Mouse (Mus musculus) E14TG2a.4 (cell line): ENCODE results near the gene Irs1.

Experiments
- CTCF ChIP-seq: conservative IDR thresholded peaks from 2 replicates; pipeline ENCODE4 v1.5.1; 2014; ENCODE audit warnings: low read length
- POU5F1 ChIP-seq: IDR thresholded peaks from 2 replicates; pipeline ENCODE4 v1.6.1; 2014; ENCODE audit warnings: low read length, borderline replicate concordance

DNA sequence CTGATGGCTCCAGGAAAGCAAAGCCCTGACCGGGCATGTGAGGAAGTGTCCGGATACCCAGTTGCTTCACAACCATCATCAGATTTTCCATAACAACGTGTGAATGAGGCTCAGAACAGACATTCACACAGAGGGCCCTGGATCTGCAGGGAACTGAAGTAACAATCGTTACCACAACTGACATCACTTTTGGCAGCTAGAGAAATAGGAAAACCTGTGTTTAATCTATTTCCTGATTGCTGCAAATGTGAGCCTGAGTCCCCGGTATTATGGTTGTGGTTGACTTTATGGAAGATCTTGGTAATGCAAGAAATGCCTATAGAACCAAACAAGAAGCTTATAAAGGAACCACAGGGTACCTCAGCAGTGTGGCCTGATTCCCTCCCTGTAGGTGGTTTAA is 46.2 kb downstream of the Irs1 start:
- TF ChIP-seq CTCF (no peak), POU5F1 (no peak)
